Mouse (Mus musculus) neural tube, embryonic 10.5 days (tissue): Measurements from ENCODE around the gene Btg3.
"Not testable (repeated sequence)": the region's sequence is repeated elsewhere in the genome, so short reads cannot be mapped to it uniquely, and the experiment has no call there.

Source experiments
- DNase-seq: peaks from one replicate; pipeline ENCODE4 v3.0.0-alpha.2; 2017; ENCODE audit warnings: low spot score; ENCODE audit errors: extremely low spot score

Btg3 gene

GRCm38 (mm10) chr16:78376745-78377570, at the start of gene Btg3:
Gene Btg3 (minus strand): TSS chr16:78377192.
- peak; percentile 85 for DNase-seq

GRCm38 (mm10) chr16:78417733-78418132, 40.7 kb upstream of the Btg3 start:
- no peak for DNase-seq

DNA sequence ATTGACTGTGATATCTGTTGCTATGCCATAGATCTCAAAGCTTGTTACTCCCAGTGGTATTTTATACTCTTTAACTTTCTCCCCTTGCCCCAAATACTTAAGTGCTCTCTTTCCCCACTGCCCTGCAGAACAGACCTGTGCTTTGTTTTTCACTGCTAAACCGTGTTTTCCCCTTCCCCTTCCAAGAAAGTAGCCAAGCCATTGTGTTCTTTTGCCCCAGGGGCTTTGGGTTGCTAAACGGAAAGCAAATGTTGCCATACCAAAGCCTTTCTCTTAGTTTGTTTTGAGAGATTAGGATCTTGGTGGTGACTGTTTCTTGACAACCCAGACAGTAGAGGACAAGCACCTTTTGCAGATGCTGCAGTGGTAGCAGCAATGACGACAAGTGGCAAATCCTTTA, 39.5 kb upstream of the Btg3 start:
- no peak for DNase-seq

GRCm38 (mm10) chr16:78409991-78410390, 33.0 kb upstream of the Btg3 start:
- DNase-seq: no peak

- no peak for DNase-seq
These were observed 30.9 kb upstream of the Btg3 start for GRCm38 (mm10) chr16:78407855-78408254.

DNA sequence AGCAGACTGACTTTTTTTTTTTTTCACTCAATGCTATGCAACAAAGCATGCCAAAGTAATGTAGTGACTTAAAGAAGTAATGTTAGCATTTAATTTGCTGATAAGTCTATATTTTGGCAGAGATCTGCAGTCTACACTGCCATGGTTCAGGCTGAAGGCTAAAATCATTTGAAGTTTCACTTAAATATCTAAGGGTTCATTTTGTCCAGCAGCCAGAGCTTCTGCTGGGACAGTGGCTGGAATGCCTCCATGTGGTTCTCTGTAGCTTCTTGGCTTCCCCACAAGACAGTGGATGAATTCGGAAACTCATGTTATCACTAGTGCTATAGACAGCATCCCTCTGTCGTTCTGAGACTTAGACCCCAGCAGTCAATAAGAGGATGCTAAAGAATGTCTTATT, 29.7 kb upstream of the Btg3 start:
- no peak for DNase-seq

DNA sequence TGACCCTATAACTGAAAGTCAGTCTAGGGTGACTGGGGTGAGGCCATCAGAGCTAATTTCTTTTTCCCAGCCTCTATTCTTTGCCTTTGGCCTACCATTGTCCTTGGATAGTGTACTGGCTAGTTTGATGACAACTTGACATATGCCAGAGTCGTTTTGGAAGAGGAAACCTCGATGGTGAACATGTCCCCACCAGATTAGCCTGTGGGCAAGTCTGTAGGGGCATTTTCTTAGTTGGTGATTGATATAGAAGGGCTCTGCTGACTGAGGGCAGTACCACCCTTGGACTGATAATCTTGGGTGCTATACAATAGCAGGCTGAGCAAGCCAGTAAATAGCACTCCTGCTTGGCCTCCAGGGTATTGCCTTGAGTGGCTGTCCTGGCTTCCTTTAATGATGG, 25.3 kb upstream of the Btg3 start:
- DNase-seq: no peak

DNA sequence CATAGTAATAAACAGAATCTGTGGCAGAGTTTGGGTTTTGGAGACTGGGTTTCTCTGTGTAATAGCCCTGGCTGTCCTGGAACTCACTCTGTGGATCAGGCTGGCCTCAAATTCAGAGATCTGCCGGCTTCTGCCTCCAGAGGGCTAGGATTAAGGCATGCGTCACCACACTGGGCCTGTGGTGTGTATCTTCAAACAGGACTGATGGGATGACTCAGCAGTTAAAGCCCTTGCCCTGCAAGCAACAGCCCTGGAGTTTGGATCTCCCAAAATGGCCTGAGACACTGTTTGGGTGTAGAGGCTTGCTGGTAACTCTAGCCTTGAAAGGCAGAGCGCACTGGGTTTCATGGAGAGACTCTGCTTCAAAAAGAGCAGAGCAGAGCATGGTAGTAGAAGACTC, 22.4 kb upstream of the Btg3 start:
- DNase-seq: no peak

GRCm38 (mm10) chr16:78398734-78399133, 21.7 kb upstream of the Btg3 start:
- no peak for DNase-seq

GRCm38 (mm10) chr16:78391354-78391753, 14.4 kb upstream of the Btg3 start:
- no peak for DNase-seq

DNA sequence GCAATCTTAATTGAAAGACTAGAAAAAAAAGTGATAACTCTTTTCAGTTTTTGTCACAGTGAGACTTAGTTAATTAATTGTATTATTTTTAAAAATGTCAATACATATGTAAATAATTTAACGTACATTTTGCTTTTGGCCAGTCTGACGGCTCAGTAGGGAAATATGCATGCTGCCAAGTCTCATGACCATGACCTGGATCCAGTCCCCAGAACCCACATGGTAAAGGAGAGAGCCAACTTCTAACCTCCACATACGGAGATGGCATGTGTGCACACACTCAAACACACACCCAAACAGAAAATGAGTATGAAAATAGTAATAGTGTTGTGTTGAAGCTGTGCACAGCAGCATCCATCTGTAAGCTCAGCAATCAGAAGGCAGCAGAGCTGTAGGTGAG, 13.0 kb upstream of the Btg3 start:
- DNase-seq: no peak

DNA sequence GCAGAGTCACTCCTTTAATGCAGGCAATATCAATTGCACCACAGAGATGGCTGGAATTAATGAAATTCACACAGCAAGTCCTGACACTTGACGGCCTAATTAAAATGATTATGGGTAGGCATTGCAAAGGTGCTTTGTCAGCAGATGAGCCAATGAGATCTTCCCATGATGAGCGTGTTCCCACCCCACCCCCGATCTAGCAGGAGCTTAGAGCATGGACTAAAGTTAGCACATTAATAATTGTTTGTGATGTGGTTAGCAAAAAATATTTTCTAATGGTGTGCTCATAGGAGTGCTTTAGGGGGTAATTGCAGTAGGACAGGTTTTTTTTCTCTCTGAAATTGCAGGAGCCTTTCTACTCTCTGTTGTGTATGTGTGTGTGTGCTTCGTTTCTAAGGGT, 12.1 kb upstream of the Btg3 start:
- DNase-seq: no peak

DNA sequence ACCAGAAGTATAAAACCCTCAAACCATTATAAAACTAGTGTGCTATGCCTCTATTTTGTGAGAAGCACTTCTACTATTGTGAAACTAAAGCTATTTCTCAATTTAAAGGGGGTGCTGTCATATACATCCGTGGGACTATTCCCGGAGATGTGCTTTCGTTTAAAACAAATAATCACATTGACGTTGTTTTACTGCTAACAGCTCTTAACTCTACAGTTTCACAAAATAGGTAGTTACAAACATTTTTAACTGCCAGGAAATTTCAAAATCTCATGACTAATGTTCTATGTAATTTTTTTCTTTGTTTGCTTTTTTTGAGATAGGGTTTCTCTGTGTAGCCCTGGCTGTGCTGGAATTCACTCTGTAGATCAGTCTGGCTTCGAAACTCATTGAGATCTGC, 1.5 kb upstream of the Btg3 start:
- DNase-seq: no peak

DNA sequence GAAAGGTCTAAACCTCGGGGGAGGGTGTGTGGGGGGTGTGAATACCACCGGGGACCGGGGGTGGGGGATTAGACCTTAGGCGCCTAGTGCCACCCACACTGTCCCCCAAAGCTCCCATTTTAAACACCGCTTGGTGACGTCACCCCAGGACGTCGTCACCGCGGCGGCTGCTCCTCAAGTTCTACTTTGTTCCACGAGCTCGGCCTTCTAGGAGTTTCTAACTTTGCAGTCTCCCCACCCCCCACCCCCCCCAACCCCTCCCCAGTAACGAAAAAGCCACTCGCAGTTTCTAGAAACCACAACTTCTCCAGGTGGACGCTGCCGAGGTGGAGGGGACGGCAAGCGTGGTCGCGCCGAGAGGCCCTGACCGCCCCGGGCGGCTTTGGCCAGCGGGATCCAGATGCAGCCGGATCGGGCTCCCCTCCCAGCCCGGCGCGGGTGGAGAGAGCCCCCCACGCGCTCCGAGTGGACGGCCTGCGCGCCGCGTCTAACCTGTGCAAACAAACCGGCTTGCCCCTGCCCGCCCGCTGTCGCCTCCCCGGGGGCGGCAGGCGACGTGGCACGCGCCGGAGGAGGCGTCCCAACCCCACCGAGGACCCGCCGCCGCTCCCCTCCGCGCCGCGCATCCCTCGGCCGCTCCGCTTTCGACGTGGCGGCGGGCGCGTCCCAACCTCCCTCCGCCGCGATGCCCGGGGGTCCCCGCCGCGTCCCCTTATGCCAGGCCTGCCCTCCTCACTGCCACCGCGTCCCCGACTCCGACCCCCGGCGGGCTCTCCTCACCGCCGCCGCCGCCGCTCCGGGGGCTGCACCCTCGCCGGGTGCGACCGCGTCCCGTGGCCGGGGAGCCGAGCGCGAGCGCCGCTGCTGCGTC, 936 bp downstream of the Btg3 start:
- peak; percentile 78 for DNase-seq

DNA sequence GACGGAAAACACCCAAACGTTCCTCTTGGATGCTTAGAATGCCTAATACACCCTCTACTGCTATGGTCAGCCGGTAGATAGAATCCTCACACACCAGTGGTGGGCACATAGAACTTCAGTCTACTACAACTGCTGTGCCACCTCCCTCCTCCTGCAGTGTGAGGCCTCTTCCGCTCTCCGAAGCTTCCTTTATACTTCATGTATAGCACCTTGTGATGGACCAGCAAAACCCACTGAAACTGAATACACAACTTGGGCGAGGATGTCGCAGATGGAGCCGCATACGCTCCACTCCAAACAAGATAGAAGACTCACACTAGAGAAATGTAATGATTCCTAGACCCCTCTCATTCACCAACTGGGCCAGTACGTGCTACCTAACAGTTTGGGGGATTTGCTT, 1.8 kb downstream of the Btg3 start:
- peak; percentile 41 for DNase-seq

DNA sequence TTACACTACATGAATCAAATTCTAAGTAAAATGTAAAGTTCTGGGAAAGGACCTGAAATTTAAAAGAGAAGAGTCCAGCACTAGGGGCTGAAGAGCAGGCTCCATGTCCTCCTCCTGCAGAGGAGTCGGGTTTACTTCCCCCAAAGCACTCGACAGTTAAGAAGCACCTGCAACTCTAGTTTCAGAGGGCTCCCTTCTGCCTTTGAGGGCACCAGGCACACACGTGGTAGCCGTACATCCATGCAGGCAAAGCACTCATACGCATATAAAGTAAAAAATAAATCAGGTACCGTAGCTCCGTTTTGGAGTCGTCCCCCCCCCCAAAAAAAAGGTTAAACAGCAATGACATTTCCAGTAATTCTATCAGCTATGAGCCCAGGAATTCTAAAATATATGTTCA, 3.2 kb downstream of the Btg3 start:
- no peak for DNase-seq

- no peak for DNase-seq
These were observed 4.2 kb downstream of the Btg3 start for GRCm38 (mm10) chr16:78372786-78373185.

GRCm38 (mm10) chr16:78371491-78372046, 5.4 kb downstream of the Btg3 start:
- DNase-seq: no peak

DNA sequence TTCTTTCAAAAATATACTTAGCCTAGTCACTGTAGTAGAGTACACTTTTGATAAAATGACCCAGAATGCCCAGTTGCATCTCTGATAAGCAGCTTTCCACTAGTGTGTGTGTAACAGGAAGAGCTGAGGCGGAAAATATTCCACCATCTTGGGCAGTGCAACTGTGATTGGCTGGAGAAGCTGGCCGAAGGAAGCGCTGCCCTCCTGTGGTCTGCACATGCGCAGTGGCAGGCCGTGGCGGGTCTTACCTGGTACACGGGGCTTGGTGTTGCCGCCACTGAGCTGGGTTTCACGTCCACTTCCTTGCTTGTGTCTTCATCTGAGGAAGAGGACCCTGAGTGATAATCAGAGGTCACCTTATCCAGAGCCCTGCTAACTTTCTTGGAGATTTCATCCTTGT, 12.4 kb downstream of the Btg3 start:
- not testable (repeated sequence) for DNase-seq

- DNase-seq: no peak
These were observed 15.5 kb downstream of the Btg3 start for GRCm38 (mm10) chr16:78361466-78361865.

- no peak for DNase-seq
These were observed 19.2 kb downstream of the Btg3 start for GRCm38 (mm10) chr16:78357757-78358156.

DNA sequence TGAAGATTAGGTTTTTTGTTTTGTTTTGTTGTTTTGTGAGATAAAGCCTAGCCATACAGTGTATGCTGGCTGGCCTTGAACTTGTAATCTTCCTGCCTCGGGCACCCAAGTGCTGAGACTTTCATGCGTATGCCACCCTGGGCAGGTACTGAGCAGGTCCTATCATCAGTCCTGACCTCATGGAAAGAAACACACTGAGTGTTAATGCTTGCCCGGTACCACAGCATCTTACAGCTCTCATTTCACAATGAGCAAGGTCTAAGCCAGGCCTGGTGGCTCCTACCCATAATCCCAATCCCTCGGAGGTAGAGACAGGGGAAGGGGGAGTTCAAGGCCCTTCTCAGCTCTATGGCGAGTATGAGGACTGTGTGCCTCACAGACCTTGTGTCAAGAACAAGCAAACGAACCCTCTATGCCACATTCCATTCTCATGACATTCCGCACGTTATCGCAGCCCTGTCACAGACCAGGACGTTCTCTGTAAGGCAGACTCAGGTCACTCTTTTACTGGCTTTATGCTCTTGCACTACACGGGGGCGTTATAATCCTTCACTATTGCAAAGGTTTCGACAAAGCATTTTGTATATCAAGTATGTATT, 29.6 kb downstream of the Btg3 start:
- DNase-seq: no peak
